Mouse (Mus musculus) lung, postnatal 14 days (tissue): Measurements from ENCODE around the gene Ttc12.
A peak's percentile ranks its signal among the peaks of the same experiment; 100 is the strongest.

ENCODE experiments used
- DNase-seq: peaks from one replicate; pipeline ENCODE4 v3.0.0; 2021

Ttc12 gene

DNA sequence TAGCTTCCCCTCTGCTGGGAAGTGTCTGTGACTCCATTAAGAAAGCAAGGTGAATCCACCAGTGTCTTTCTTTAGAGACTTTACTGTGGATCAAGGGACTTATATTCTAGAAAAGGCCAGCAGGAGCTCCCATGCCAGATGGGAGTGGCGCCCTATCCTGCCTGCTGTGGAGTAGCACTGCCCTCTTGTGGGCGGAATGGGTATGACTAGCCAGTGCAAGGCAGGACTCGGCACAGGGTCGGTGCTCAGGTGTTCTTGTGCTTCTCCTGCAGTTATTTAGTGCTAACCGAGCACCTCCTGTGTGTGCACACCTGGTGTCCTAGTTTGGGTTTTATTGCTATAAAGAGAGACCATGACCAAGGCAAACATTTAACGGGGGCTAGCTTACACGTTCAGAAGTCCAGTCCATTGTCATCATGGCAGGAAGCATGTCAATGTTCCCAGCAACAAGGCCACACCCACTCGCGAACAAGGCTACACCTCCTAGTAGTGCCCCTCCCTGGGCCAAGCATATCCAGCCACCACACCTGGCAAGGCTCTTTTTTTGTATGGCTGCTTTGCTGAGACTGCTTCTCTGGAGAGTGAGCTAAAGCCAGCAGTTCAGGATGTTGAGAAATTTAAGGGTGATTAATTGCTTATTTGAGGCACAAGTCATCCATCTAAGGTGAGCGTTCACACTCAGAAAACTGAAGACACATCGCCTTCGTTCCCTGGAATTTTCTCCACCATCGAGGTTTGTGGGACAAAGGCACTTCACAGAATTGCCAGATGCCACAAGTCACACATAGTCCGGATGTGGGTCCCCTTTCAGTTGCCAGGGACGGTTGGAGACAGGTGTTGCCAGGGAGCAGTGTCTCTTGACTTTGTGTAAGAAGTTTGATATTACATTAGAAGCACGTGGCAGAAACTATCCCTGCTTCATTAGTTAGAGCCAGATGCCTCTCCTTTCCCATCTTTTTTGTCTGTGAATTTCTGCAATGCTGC is 3.2 kb upstream of the Ttc12 start:
- DNase-seq = peak; percentile 89

DNA sequence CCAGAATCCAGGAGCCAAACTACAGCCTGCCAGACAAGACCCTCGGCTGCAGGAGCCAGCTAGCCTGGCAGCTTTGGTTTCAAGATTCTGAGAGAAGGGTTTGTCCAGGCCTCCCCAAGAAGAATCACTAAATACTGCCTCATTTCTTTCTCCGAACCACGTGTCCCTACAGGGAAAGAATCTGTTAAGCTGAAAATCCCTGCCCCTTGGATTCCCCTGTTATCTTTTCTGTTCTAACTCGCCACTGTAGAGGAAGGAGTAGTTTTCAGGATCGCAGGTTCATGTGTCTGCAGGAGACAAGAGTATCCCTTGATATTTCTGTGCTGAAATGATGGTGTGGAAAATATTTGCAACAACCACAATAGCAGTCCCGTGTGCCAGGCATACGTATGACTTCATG is 2.2 kb upstream of the Ttc12 start:
- no peak for DNase-seq

DNA sequence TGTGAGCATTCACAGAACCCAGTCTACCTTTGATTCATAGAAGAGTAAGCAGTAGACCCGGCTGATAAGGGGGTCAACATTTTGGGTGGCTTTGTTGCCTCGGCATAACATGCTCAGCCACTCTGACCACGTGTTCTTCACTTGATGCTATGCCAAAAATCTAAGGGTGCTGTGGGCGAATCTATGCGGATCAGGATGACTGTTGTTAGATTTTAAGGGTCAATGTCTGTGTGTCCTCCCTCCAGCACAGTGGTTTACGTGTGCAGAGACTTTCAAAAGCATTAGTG is 1.6 kb upstream of the Ttc12 start:
- DNase-seq = no peak

DNA sequence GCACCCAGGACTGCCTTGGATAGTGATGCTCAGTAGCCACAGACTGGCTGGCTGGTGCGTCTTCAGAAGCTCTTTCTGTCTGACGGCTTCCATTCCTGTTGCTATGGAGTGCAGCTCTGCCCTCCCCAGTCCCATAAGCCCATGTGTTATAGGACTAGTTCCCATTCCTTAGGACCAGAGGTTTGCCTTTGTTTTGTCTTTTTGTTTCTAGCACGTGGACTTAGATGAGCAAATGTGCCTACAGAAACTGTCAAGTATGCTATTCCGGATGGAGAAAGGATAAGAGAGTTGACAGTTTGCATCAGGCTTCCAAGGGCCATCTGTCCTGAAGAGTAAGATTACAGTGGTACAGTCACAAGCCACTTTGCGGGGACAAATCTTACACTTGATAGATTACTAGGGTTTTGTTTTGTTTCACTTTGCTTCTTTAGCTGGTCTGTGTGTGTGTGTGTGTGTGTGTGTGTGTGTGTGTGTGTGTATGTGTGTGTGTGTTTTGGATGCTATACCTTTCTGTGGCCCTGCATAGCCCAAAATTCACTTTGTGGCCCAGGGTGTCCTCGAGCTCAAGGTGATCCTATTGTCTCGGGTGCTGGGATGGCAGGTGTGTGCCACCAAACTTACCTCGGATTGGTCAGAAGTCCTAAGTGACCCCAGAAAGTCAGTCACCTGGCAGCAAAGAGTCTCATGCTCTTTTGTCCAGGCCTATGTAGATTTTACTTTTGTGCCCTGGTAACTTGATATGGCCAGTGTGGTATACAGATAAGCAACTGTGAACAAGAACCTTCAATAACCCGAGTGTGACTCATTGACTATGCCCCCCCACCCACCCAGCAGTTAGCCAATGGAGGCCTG is 1.0 kb upstream of the Ttc12 start:
- DNase-seq = no peak

DNA sequence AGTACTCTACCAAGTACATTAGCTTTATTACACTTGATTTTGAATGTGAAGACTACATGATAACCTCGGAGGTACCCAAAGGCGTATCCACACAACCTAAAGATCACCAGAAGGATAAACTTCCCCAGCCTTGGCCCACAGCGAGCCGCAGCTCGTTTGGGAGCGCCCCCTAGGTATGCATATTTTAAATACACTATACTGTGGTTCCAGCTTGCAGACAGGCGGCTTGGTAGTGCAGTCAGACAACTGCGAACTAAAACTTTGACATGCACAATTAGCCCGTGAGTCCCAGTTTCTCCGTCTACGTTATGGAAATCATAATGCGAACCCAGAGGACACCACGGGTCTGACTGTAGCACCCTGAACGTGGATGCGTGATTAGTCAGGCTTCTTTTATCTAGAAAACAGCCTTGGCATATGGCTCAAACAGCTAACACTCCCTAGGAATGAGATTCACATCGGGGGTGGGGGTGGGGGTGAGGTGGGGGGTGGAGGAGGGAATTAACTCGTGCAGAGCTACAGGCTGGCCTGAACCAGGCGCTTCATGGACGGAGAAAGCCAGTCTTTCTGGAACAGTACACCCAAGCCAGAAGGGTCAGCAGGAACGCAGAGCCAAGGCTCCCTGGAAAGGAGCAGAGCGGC is 654 bp downstream of the Ttc12 start:
- peak; percentile 49 for DNase-seq

DNA sequence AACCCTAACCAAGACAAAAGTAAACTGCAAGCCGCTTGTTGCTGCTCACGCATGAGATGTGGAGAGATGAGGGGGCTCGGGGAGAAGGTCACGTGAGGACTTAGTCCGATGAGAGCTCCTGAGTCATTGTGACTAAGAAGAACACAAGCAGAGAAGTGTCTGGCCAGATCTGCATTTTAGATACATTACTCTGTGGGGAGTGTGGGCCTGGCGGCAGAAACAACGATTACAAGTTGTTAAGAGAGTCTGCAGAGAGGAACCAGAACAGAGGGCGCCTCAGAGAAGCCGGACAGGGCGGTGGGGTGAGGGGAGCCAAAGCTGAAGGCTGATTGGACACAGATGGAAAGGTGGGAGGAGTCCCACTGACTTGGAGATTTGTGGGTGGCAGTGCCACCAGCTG is 2.7 kb downstream of the Ttc12 start:
- DNase-seq = no peak

DNA sequence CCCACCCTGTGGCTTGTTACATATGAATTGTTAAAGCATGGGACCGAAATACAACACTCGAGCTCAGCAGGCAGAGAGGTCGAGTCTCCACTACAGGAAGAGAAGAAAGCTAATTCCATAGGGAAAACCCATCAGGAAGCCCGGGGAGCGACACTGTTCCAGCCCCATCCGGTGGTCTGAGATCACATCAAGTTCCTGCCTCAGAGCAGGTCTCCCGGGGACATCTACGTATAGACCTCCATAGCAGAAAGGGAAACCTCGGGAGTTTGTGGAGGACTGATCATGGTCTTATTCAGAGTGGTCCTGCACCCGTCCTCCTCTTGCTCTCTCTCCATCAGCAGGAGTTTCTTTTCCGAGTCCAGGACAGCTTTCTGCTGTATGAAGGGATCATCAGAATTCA is 13.9 kb downstream of the Ttc12 start:
- no peak for DNase-seq

DNA sequence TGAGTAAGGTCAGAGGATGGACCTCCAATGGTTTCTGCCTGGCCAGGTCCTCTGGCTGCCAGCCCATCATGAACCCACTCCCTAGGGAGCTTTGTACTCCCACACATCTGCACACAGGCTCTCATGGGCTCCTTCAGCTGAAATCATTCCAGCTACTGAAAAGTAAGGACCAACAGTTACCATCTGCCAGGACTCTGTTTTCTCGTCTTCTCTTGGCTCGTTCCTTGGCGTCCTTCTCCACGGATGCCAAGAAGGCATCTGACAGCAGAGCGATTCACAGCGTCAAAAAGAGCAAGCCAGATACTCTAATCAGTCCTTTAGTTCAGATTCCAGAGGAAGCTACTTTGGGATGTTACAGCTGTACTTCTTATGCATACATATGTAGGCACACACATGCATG is 15.1 kb downstream of the Ttc12 start:
- no peak for DNase-seq

DNA sequence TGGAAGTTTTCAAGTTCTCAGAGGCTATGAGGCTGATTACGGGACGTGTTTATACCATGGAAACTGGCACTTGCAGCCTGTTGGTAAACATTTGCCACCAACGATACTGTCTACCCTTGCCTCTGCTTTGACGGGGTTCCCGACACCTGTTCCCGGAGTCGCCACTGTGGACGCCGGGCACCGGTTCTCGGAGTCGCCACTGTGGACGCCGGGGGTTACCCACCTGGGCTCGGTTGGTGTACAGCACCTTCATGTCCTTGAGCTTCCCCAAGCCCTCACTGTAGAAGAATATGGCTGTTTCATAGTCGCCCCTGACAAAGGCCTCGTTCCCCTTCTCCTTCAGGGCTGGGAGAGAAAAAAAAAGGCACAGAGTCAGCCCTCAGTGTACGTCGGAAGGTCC is 16.0 kb downstream of the Ttc12 start:
- DNase-seq = no peak

DNA sequence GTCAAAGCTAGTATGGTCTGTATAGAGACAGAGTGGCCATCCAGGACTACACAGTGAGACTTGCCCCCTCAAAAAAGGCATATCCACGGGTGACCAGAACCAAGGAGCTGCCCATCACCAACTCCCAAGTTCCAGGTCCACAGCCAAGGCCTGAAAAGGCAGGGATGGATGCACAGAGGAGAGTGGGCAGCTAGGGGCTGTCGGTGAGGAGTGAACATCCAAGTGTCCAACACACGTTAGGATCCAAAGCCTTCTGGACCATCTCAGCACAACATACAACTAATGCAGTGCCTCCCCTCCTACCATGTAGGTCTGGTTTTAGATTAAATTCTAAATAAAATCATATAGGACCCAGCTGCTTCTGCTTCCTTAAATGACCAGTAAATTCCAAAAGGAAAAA is 29.9 kb downstream of the Ttc12 start:
- no peak for DNase-seq

DNA sequence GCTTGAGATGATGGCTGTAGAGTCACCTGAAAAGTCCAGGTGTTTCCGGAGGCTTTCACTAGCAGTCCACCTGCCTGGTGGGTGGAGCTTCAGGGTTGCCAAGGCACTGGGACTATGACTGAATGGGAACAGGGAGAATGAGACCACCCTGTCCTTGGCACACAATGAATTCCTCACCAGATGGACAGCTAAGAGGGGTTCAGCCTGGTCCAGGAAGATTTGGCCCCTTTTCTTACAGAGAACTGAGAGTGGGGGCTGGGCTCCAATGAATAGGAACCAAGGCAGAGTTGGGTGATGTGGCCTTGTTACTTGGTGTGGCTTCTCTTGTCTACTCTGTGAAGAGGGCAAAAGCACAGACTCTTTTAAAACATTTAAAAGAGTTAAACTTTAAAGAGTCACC is 33.6 kb downstream of the Ttc12 start:
- DNase-seq = no peak

DNA sequence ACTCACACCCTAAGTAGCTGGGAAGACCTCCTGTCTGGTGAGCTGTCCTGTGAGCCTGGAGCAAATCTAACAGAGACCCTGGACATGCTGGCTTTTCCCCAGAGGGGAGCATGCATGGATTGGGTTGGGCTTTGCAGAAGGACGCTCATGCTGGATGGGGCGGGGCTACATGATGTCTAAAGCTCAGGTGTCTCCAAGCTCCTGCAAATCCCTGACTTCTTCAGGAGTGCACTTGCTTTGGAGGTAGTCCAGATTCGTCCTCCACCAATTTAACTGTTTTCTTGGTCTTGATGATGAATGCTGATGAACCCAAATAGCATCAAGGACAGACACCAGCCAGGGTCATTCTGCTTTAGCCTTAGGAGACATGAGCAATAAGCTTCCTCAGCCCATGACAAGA is 35.5 kb downstream of the Ttc12 start:
- no peak for DNase-seq

DNA sequence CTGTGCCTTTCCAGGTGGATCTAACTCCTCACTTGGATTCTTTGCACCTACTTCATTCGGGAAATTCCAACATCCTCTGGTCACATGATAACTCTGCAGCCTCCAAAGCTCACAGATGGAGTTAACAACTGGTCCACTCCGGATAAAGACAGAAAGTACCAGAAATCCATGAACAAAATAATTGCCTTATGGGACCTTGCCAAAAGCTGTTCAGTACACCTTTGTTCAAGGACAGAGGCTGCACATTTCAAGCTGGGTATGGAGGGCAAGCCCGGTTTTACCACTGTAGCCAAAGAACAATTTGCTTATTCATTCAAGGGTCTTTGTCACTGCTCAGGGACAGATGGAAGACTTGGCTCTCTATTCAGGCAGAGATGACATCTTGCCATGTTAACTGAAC is 43.4 kb downstream of the Ttc12 start:
- no peak for DNase-seq

DNA sequence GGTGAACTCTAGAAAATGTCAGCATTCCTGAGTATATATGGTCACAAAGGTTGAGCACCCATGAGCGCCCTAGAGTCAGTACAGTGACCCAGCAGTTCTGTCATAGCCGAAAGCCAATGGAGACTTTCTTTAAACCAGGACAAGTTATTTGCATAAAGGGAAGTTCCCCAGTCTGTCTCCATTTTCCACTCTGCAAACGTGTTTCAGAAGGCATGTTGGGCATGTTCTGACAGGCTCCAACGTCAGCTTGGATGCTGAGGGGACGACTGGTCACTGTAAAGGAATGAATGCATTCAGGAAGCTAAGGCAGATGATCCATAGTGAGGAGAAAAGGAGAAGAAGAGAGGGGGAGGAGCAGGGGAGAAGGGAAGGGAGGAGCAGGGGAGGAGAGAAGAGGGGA is 58.5 kb downstream of the Ttc12 start:
- no peak for DNase-seq

DNA sequence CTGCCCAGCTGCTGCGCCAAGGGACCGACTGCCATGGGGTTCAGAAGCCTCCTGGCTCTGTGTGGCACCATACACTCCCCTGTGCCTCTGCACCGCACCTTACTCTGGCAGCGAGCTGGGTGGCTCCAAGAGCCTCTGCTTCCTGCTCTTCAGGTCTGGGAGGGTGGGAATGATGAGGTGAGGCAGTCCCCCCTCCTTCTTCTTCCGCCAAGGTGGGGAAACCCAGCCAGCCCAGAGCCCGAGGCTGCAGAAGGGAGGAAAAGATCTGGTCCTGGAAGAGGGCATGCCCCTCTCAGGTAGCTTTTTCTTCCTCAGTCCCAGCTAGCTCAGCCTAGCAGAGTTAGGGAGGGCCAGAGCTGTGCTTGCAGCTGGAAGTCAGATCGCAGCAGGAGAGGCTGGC is 59.1 kb downstream of the Ttc12 start, which contains the start of gene Ankk1:
Gene Ankk1, minus strand, starts transcription at position 101 of the 400 bp plus-strand sequence.
- no peak for DNase-seq

DNA sequence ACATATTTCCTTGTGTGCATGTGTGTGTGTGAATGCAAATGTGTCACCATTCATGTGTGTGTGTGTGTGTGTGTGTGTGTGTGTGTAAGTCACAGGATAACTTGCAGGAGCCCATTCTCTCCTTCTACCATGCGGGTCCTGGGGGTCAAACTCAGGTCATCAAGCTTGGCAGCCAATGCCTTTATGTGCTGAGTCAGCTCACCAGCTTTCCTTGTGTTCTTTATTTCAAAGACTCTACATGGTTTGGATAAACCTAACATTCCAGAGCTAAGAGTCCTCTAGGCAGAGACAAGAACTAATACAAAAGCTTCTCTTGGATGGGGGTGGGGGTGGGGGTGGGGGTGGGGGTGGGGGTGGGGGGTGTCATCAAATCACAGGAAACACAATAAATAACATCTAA is 60.4 kb downstream of the Ttc12 start:
- no peak for DNase-seq

DNA sequence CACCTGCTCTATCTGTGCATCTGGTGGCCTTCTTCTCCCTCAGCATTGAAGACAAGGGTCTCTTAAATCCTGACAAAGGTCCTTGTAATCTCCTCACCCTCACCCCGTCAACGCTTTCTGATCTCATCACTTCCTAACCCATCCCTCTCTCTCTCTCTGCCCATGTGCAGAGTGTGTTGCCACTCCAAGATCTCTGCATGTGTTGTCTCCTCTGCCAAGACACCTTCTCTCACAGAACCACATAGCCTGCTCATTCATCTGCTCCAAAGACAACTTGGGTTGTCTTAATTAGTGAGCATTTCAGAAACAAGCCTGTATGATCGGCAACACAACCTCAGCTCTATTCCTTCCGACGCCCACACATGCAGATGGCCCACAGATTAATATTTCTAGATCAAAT is 62.2 kb downstream of the Ttc12 start:
- DNase-seq = no peak

DNA sequence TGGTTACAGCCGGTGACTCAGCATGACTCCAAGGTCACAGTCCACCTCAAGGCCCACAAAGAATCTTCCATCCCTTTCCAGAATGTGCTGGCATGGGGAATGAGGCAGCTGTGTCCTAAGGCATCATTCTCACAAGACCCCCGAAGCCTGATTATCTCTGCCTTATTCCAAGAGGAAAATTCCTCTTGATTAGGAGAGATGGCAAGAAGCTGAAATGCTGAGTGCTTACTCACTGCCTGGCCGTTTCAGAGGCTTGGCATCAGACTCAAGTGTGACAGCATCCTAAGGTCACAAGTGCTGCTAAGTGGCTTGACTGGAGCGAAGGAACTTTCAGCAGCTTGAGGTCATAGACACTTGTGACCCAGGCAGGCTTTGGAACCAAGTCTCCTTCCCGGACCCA is 75.4 kb downstream of the Ttc12 start:
- DNase-seq = no peak

DNA sequence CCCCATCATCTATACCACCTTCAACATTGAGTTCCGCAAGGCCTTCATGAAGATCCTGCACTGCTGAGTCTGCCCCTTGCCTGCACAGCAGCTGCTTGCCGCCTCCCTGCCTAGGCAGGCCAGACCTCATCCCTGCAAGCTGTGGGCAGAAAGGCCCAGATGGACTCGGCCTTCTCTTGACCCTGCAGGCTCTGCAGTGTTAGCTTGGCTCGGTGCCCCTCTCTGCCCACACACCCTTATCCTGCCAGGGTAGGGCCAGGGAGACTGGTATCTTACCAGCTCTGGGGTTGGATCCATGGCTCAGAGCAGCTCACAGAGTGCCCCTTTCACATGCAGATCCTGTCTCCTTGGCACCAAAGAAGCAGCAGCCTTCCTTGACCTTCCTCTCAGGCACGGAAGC is 79.0 kb downstream of the Ttc12 start:
- no peak for DNase-seq

DNA sequence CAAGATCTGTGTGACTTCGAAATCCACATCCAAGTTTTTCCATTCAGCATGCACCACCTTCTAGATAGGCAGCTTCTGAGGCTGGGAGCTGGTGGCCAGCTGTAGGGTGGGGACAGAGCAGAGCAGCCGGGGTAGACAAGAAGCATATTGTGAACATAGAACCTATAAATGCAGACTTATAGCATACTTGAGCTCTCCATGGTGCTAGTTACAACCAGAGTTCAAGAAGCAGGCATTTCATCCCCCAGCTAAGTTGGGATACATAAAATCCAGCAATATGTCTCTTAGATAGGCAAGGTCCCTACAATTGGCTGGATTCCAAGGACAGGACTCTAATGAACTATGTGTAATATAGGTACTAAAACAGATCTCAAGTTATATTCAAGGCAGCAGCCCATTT is 82.3 kb downstream of the Ttc12 start:
- DNase-seq = no peak

DNA sequence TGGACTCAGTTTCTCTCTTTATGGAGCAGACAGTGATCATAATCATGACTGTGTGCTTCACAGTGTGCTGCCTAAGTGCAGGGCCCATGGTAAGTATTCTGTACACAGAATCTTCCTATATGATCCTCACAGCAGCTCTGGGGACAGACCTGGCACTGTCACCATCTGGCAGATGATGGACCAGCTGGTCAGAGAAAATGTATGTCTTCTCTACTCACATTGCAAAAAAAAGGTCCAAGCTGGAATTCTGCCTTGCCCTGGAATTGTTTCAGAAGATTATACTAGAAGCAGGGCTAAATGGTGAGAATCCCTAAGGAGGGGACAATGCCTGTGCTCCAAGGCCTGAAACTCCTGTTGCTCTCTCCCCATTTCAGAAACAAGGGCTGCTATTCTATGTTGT is 90.0 kb downstream of the Ttc12 start:
- DNase-seq = no peak

DNA sequence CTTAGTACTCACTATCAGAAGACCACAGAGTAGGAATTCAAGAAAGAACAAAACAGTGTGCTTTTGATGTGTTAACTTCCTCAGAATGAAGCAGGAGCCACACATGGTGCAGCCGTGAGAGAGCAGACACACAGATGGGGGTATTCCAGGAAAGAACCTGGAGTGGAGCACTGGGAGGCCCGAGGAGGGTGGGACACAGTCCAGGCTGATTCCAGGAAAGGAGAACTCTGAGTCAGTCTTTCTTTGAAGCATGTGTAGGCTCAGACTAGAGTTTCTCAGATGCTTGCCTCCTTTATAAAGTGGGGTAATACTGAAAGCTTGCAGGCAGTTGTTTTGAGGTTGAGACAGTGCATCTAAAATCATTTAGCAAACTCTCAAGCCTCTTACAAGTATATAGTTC is 93.8 kb downstream of the Ttc12 start:
- DNase-seq = no peak
